Mouse (Mus musculus): ENCODE data around the gene Morn5. TPM values are rescaled to one million over a fixed set of nuclear protein-coding genes. Genes with fewer than 3 reads are reported as not detected.

Gene Morn5
- polyA plus RNA-seq, 1 experiment, result 0.11 TPM

GRCm38 (mm10) chr2:36085041-36085440, 35.8 kb downstream of the Morn5 start:
- H3K79me3 ChIP-seq (ENCODE audit: low read depth), result no peaks in the 10 kb centered on the region
- peaks cover 19% of the 10 kb centered on the region for H3K36me3 ChIP-seq (ENCODE audit: control insufficient read depth, insufficient read depth)
- TF ChIP-seq MYOD1 (IDR thresholded peaks at IDR 0.05; ENCODE audit: control insufficient read depth, insufficient read length, low read depth), result no peak
- no peak for TF ChIP-seq FOSL1 (IDR thresholded peaks at IDR 0.05; ENCODE audit: insufficient read depth, low read length, poor library complexity, severe bottlenecking)
- no peak for TF ChIP-seq MYOG (IDR thresholded peaks at IDR 0.05; ENCODE audit: control insufficient read depth, extremely low read depth, insufficient read length)
- no peak for TF ChIP-seq CTCF (IDR thresholded peaks at IDR 0.05; ENCODE audit: control insufficient read depth, insufficient read depth, insufficient read length)
- no peak for TF ChIP-seq CEBPB (IDR thresholded peaks at IDR 0.05; ENCODE audit: low read depth)
- TF ChIP-seq MAX (IDR thresholded peaks at IDR 0.05), result no peak
- TF ChIP-seq USF1 (IDR thresholded peaks at IDR 0.05; ENCODE audit: low read depth), result no peak
- no peaks in the 10 kb centered on the region for H3K27me3 ChIP-seq (ENCODE audit: control insufficient read depth, insufficient read depth, insufficient read length)
- H3K4me3 ChIP-seq (ENCODE audit: insufficient read depth, poor library complexity, severe bottlenecking), result no peak overlapping the region
- no peak overlapping the region for H3ac ChIP-seq (ENCODE audit: control insufficient read depth, insufficient read length, low read depth)
- H3K79me2 ChIP-seq (ENCODE audit: control insufficient read depth, insufficient read depth), result no peaks in the 10 kb centered on the region

- Histone ChIP-seq H3ac (ENCODE audit: control insufficient read depth, insufficient read length, low read depth) (no peak overlapping the region), H3K79me2 (ENCODE audit: control insufficient read depth, insufficient read depth) (no peaks in the 10 kb centered on the region), H3K36me3 (ENCODE audit: control insufficient read depth, insufficient read depth) (peaks cover 25% of the 10 kb centered on the region), H3K4me3 (ENCODE audit: insufficient read depth, poor library complexity, severe bottlenecking) (no peak overlapping the region), H3K27me3 (ENCODE audit: control insufficient read depth, insufficient read depth, insufficient read length) (no peaks in the 10 kb centered on the region), H3K79me3 (ENCODE audit: low read depth) (no peaks in the 10 kb centered on the region)
- TF ChIP-seq CTCF (IDR thresholded peaks at IDR 0.05; ENCODE audit: control insufficient read depth, insufficient read depth, insufficient read length), result no peak
Measured at GRCm38 (mm10) chr2:36089190-36089589, 39.9 kb downstream of the Morn5 start.

- Histone ChIP-seq H3K79me3 (ENCODE audit: low read depth) (no peaks in the 10 kb centered on the region), H3ac (ENCODE audit: control insufficient read depth, insufficient read length, low read depth) (no peak overlapping the region), H3K36me3 (ENCODE audit: control insufficient read depth, insufficient read depth) (peaks cover 22% of the 10 kb centered on the region), H3K27me3 (ENCODE audit: control insufficient read depth, insufficient read depth, insufficient read length) (no peaks in the 10 kb centered on the region), H3K79me2 (ENCODE audit: control insufficient read depth, insufficient read depth) (no peaks in the 10 kb centered on the region), H3K4me3 (ENCODE audit: insufficient read depth, poor library complexity, severe bottlenecking) (no peak overlapping the region)
- TF ChIP-seq USF1 (IDR thresholded peaks at IDR 0.05; ENCODE audit: low read depth), result no peak
- TF ChIP-seq MYOD1 (IDR thresholded peaks at IDR 0.05; ENCODE audit: control insufficient read depth, insufficient read length, low read depth), result no peak
- TF ChIP-seq MYOG (IDR thresholded peaks at IDR 0.05; ENCODE audit: control insufficient read depth, extremely low read depth, insufficient read length), result no peak
- TF ChIP-seq CEBPB (IDR thresholded peaks at IDR 0.05; ENCODE audit: low read depth), result no peak
- TF ChIP-seq FOSL1 (IDR thresholded peaks at IDR 0.05; ENCODE audit: insufficient read depth, low read length, poor library complexity, severe bottlenecking), result no peak
- no peak for TF ChIP-seq MAX (IDR thresholded peaks at IDR 0.05)
- no peak for TF ChIP-seq CTCF (IDR thresholded peaks at IDR 0.05; ENCODE audit: control insufficient read depth, insufficient read depth, insufficient read length)
Measured at GRCm38 (mm10) chr2:36090853-36091741, 41.8 kb downstream of the Morn5 start.

- no peaks in the 10 kb centered on the region for H3K79me3 ChIP-seq (ENCODE audit: low read depth)
- no peaks in the 10 kb centered on the region for H3K79me2 ChIP-seq (ENCODE audit: control insufficient read depth, insufficient read depth)
- H3ac ChIP-seq (ENCODE audit: control insufficient read depth, insufficient read length, low read depth), result no peak overlapping the region
- H3K4me3 ChIP-seq (ENCODE audit: insufficient read depth, poor library complexity, severe bottlenecking), result no peak overlapping the region
- H3K36me3 ChIP-seq (ENCODE audit: control insufficient read depth, insufficient read depth), result peaks cover 22% of the 10 kb centered on the region
- TF ChIP-seq MAX (IDR thresholded peaks at IDR 0.05) (no peak), MYOD1 (IDR thresholded peaks at IDR 0.05; ENCODE audit: control insufficient read depth, insufficient read length, low read depth) (no peak), CTCF (IDR thresholded peaks at IDR 0.05; ENCODE audit: control insufficient read depth, insufficient read depth, insufficient read length) (no peak), CEBPB (IDR thresholded peaks at IDR 0.05; ENCODE audit: low read depth) (no peak), MYOG (IDR thresholded peaks at IDR 0.05; ENCODE audit: control insufficient read depth, extremely low read depth, insufficient read length) (no peak), USF1 (IDR thresholded peaks at IDR 0.05; ENCODE audit: low read depth) (no peak), FOSL1 (IDR thresholded peaks at IDR 0.05; ENCODE audit: insufficient read depth, low read length, poor library complexity, severe bottlenecking) (no peak)
- H3K27me3 ChIP-seq (ENCODE audit: control insufficient read depth, insufficient read depth, insufficient read length), result no peaks in the 10 kb centered on the region
Measured at GRCm38 (mm10) chr2:36092748-36093147, 43.5 kb downstream of the Morn5 start.

GRCm38 (mm10) chr2:36093301-36093700, 44.0 kb downstream of the Morn5 start:
- Histone ChIP-seq H3K36me3 (ENCODE audit: control insufficient read depth, insufficient read depth) (peaks cover 19% of the 10 kb centered on the region), H3K27me3 (ENCODE audit: control insufficient read depth, insufficient read depth, insufficient read length) (no peaks in the 10 kb centered on the region), H3ac (ENCODE audit: control insufficient read depth, insufficient read length, low read depth) (no peak overlapping the region), H3K79me2 (ENCODE audit: control insufficient read depth, insufficient read depth) (no peaks in the 10 kb centered on the region), H3K79me3 (ENCODE audit: low read depth) (no peaks in the 10 kb centered on the region), H3K4me3 (ENCODE audit: insufficient read depth, poor library complexity, severe bottlenecking) (no peak overlapping the region)
- TF ChIP-seq MAX (IDR thresholded peaks at IDR 0.05) (no peak), MYOD1 (IDR thresholded peaks at IDR 0.05; ENCODE audit: control insufficient read depth, insufficient read length, low read depth) (no peak), FOSL1 (IDR thresholded peaks at IDR 0.05; ENCODE audit: insufficient read depth, low read length, poor library complexity, severe bottlenecking) (no peak), CTCF (IDR thresholded peaks at IDR 0.05; ENCODE audit: control insufficient read depth, insufficient read depth, insufficient read length) (no peak), CEBPB (IDR thresholded peaks at IDR 0.05; ENCODE audit: low read depth) (no peak), USF1 (IDR thresholded peaks at IDR 0.05; ENCODE audit: low read depth) (no peak), MYOG (IDR thresholded peaks at IDR 0.05; ENCODE audit: control insufficient read depth, extremely low read depth, insufficient read length) (no peak)

Data from C2C12 (cell line).